Mouse (Mus musculus) ES-Bruce4 (cell line): Measurements from ENCODE around the gene Phip. TPM values are rescaled to one million over a fixed set of nuclear protein-coding genes. Genes with fewer than 3 reads are reported as not detected.

Experiments used
- H3K27ac ChIP-seq: 2 replicates; pipeline ENCODE4 v1.5.1; 2012; ENCODE audit warnings: low read length, inconsistent platforms; ENCODE audit not compliant: insufficient read depth
- H3K27me3 ChIP-seq: 2 replicates; pipeline ENCODE4 v1.6.1; 2012; ENCODE audit warnings: mild to moderate bottlenecking, low read length, inconsistent platforms; ENCODE audit not compliant: control insufficient read depth, poor library complexity, insufficient read depth, severe bottlenecking
- H3K36me3 ChIP-seq: 2 replicates; pipeline ENCODE4 v1.6.1; 2012; ENCODE audit warnings: inconsistent platforms, mild to moderate bottlenecking, low read length, moderate library complexity; ENCODE audit not compliant: control insufficient read depth, poor library complexity, insufficient read depth, severe bottlenecking
- H3K4me1 ChIP-seq: one replicate; pipeline ENCODE4 v1.8.1; 2011; ENCODE audit warnings: low read length; ENCODE audit not compliant: control insufficient read depth, insufficient read depth
- H3K4me3 ChIP-seq: 2 replicates; pipeline ENCODE4 v1.5.1; 2011; ENCODE audit warnings: low read depth, mild to moderate bottlenecking, low read length
- H3K9ac ChIP-seq: 2 replicates; pipeline ENCODE4 v1.6.1; 2012; ENCODE audit warnings: low read depth, mild to moderate bottlenecking, inconsistent platforms; ENCODE audit not compliant: poor library complexity, severe bottlenecking
- H3K9me3 ChIP-seq: replicated peaks from 2 replicates; pipeline ENCODE4 v1.6.1; 2012; ENCODE audit warnings: mild to moderate bottlenecking, low read length, inconsistent platforms; ENCODE audit not compliant: control insufficient read depth, poor library complexity, insufficient read depth, severe bottlenecking
- CTCF ChIP-seq: IDR thresholded peaks from one replicate; pipeline ENCODE4 v1.8.1; 2011; ENCODE audit warnings: low read depth, low read length
- EP300 ChIP-seq: IDR thresholded peaks from 2 replicates; pipeline ENCODE4 v1.6.1; 2011; ENCODE audit warnings: low read depth, low read length; ENCODE audit not compliant: insufficient read depth
- POLR2A ChIP-seq: IDR thresholded peaks from one replicate; pipeline ENCODE4 v1.8.1; 2011; ENCODE audit warnings: low read length; ENCODE audit not compliant: insufficient read depth
- polyA plus RNA-seq: library from polyadenylated mRNA; stranded (reverse); fragments of >200 nt; gene quantifications from 2 replicates; pipeline ENCODE4 v1.2.4, GENCODE M21; 2011; ENCODE audit warnings: low read depth; ENCODE audit not compliant: missing spikeins, insufficient read depth, insufficient read length

Gene Phip
- polyA plus RNA-seq, 1 experiment: 98.9 TPM

GRCm38 (mm10) chr9:82967076-82967621 is 8.2 kb downstream of the Phip start:
- no peak overlapping the region for H3K27ac ChIP-seq
- H3K36me3 ChIP-seq: no peaks in the 10 kb centered on the region; the same call in 1 of the 2 replicates
- no peaks in the 10 kb centered on the region for H3K4me1 ChIP-seq
- H3K9me3 ChIP-seq: no peaks in the 10 kb centered on the region
- no peak overlapping the region for H3K9ac ChIP-seq
- no peak overlapping the region for H3K4me3 ChIP-seq
- TF ChIP-seq CTCF (no peak), EP300 (no peak), POLR2A (no peak)
- H3K27me3 ChIP-seq: no peaks in the 10 kb centered on the region

DNA sequence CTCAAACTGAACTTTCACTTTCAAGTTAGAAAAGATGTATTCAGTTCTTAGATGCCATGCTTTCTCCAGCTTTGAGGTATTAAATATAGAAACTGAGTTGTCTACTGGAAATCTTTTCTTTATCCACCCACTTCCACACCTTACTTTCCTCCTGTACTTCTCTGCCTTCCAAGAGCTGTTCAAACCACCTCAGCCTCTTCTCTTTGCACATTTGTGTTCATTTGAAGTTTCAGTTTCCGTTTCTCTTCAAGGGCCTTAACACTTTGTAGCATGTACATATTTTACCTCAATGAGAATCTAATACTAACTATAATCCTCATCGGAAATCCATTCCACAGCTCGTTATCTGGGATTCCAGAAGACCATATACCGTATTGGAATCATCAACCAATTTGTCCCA is 11.3 kb downstream of the Phip start:
- Histone ChIP-seq H3K4me3 (no peak overlapping the region), H3K9ac (no peak overlapping the region), H3K4me1 (no peaks in the 10 kb centered on the region), H3K27me3 (no peaks in the 10 kb centered on the region), H3K9me3 (no peaks in the 10 kb centered on the region), H3K36me3 (peaks cover 4% of the 10 kb centered on the region; the same call in 1 of the 2 replicates), H3K27ac (no peak overlapping the region)
- no peak for TF ChIP-seq CTCF
- no peak for TF ChIP-seq POLR2A
- TF ChIP-seq EP300: no peak

DNA sequence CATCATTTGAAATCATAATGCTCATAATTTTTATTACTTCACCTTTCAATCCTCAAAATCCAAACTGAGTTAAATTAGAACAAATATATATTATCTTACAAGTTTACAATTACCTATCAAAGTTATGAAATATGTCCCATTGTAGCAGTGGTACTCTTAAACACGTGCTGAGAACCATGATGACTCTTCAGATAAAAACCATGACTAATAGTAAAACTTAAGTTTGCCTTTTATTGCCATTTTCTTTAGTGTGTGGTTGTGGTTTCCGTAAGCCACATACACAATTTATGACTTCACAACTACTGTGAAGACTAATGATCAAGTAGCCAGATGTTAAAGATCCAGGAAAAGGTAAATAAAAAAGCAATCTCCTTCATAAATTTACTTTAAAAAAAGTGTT is 14.0 kb downstream of the Phip start:
- Histone ChIP-seq H3K9ac (no peak overlapping the region), H3K9me3 (no peaks in the 10 kb centered on the region), H3K4me1 (no peaks in the 10 kb centered on the region), H3K36me3 (peaks cover 12% of the 10 kb centered on the region), H3K27me3 (no peaks in the 10 kb centered on the region), H3K27ac (no peak overlapping the region), H3K4me3 (no peak overlapping the region)
- no peak for TF ChIP-seq POLR2A
- no peak for TF ChIP-seq EP300
- no peak for TF ChIP-seq CTCF

DNA sequence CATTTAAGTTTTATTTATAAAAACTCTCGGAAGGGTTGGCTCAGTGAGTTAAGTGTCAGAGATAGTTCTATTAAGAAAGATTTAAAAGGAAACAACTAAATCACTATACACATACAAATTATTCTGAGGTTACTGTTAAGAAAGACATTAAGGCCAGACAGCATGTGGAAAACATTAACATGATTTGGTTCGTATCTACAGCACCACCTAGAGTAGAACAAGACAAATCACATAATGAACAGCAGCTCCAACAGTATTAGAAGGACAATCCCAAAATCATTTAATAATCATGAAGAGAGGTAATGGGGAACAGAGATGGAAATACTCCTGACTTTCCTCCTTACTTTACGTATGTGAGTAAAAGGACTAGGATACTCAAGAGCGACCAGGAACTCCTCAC is 20.0 kb downstream of the Phip start:
- TF ChIP-seq EP300 (no peak), POLR2A (no peak), CTCF (no peak)
- Histone ChIP-seq H3K27me3 (no peaks in the 10 kb centered on the region), H3K4me3 (no peak overlapping the region), H3K9me3 (no peaks in the 10 kb centered on the region), H3K4me1 (no peaks in the 10 kb centered on the region), H3K9ac (no peak overlapping the region), H3K36me3 (peaks cover 14% of the 10 kb centered on the region), H3K27ac (no peak overlapping the region)

DNA sequence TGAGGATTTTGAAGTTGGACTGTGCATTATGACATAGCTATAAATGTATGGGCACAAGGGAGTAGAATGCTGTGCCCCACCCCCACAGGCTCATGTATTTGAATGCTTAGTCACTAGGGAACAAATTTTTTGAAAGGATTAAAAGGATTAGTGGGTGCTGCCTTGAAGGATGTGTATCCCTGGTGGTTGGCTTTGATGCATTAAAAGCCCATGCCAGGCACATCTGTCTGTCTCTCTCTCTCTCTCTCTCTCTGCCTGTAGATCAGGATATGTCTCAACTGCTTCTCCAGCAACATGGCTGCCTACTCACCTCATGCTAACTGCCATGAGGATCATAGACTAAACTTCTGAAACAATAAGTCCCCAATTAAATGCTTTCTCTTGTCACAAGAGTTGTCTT is 23.0 kb downstream of the Phip start:
- Histone ChIP-seq H3K4me1 (no peaks in the 10 kb centered on the region), H3K36me3 (peaks cover 7% of the 10 kb centered on the region; the same call in 1 of the 2 replicates), H3K27me3 (no peaks in the 10 kb centered on the region), H3K4me3 (no peak overlapping the region), H3K9me3 (no peaks in the 10 kb centered on the region), H3K9ac (no peak overlapping the region), H3K27ac (no peak overlapping the region)
- TF ChIP-seq POLR2A (no peak), CTCF (no peak), EP300 (no peak)

DNA sequence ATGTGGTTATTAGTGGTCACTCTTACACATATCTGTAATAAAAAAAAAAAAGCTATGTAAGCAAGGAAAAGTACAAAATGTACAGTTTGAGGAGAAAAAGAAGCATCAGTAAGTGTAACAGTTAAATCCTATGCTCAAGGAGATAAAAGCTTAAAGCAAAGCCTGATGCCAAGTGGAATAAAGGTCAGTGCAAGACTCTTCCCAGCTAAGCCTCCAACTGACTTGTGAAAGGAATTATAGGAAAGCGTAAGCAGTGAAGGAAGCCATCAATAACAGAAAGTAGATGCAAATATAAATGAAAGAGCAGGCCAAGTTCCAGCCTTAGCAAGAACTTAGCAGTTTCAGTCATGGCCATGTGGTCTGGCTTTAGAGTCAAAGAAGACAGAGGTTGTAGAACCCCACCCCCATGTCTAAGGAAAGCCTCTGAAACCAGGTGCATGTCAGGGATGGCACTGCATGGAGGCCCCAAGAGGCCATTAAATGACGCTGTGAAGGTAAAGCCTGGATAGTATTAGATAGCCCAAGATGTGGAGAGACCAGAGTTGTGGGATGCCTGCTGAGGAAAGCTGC is 23.8 kb downstream of the Phip start:
- Histone ChIP-seq H3K36me3 (peaks cover 2% of the 10 kb centered on the region; the same call in 1 of the 2 replicates), H3K4me1 (no peaks in the 10 kb centered on the region), H3K27me3 (no peaks in the 10 kb centered on the region), H3K9ac (no peak overlapping the region), H3K4me3 (no peak overlapping the region), H3K9me3 (no peaks in the 10 kb centered on the region), H3K27ac (no peak overlapping the region)
- no peak for TF ChIP-seq POLR2A
- TF ChIP-seq CTCF: no peak
- no peak for TF ChIP-seq EP300
